Mouse (Mus musculus): Measurements from ENCODE around the gene Olfr832.
"Not testable (repeated sequence)": the region's sequence is repeated elsewhere in the genome, so short reads cannot be mapped to it uniquely, and the experiment has no call there.

Gene Olfr832

DNA sequence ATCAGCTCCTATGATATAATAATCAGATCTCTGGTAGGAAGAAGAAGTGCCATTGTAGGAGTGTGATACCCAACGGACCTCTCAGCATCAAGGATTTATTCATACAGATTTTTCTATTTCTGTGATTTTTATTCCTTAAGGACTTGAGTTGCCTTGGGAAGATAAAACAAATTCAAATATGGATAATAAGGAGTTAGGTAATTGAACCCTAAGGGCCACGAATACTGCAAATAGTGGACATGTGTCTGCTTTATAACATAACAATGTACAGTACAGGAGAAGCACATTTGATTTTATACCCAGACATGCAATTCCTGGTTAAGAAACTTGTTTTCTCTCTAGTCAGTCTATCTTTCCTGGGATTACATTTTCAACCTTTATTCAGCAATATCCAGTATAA, at the start of gene Olfr832:
Gene Olfr832, plus strand, starts transcription at position 301 of the 400 bp plus-strand sequence.
- not testable (repeated sequence) for ATAC-seq (ENCODE audit: insufficient number of reproducible peaks, low FRiP score, low TSS enrichment)

- ATAC-seq (ENCODE audit: insufficient number of reproducible peaks, low FRiP score, low TSS enrichment): not testable (repeated sequence)
Measured at GRCm38 (mm10) chr9:18907699-18908098, 29.2 kb upstream of the Olfr832 start.

GRCm38 (mm10) chr9:18927921-18928320, 9.0 kb upstream of the Olfr832 start:
- not testable (repeated sequence) for ATAC-seq (ENCODE audit: insufficient number of reproducible peaks, low FRiP score, low TSS enrichment)

GRCm38 (mm10) chr9:18962021-18962420, 25.1 kb downstream of the Olfr832 start:
- no peak for ATAC-seq (ENCODE audit: insufficient number of reproducible peaks, low FRiP score, low TSS enrichment)

- no peak for ATAC-seq (ENCODE audit: insufficient number of reproducible peaks, low FRiP score, low TSS enrichment)
Measured at GRCm38 (mm10) chr9:18987690-18988089, 50.8 kb downstream of the Olfr832 start, which contains the start of gene Olfr834. Gene Olfr834 (plus strand): TSS chr9:18987990.
